Mouse (Mus musculus): ENCODE data around the gene Gins1.
"Not testable (repeated sequence)": the region's sequence is repeated elsewhere in the genome, so short reads cannot be mapped to it uniquely, and the experiment has no call there.

Gins1 gene

DNA sequence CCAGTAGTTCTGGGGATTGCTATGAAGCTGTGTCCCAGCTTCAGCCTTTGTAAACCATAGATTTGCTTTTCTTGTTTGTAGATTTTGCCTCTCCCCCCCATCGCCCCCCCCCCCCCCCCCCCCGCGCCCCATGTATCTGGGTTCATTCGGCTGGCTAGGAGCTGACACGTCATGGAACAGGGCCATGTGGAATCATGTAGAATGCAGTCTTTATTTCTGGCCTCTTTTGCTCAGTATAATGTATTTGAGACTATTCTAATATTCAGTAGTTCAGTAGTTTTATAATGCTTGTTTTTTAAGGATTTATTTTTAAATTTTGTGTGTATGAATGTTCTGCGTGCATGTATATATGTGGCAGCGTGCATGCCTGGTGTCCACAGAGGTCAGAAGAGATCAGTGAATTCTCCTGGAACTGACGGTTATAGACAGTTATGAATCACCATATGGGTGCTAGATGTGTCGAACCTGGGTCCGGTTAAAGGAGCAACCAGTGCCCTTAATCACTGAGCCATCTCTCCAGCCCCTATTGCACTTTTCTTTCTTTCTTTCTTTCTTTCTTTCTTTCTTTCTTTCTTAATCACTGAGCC lies 5.2 kb downstream of the Gins1 start:
- DNase-seq: no peak

- no peak for DNase-seq
These were observed 9.7 kb downstream of the Gins1 start for GRCm38 (mm10) chr2:150914781-150915515.

- DNase-seq: no peak
These were observed 10.6 kb downstream of the Gins1 start for GRCm38 (mm10) chr2:150915786-150916185.

DNA sequence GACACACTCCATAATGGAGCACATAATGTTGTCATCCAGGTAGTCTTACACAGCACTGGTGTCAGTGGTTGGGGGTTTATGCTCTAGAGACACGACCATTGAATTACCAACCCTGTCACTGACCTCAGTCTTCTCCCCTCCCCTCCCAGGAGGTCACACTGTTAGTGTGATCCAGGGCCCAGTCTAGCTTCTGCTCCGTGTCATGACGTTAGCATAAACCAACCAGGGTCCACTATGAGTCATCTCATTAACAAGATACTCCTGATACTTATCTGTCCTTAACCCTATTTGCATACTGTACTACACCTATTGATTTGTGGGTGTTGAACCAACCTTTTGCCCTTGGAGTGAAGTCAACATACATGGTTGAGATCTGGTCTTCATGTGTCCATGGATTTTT lies 13.5 kb downstream of the Gins1 start:
- no peak for DNase-seq

GRCm38 (mm10) chr2:150920543-150920942 lies 15.3 kb downstream of the Gins1 start:
- DNase-seq: no peak

DNA sequence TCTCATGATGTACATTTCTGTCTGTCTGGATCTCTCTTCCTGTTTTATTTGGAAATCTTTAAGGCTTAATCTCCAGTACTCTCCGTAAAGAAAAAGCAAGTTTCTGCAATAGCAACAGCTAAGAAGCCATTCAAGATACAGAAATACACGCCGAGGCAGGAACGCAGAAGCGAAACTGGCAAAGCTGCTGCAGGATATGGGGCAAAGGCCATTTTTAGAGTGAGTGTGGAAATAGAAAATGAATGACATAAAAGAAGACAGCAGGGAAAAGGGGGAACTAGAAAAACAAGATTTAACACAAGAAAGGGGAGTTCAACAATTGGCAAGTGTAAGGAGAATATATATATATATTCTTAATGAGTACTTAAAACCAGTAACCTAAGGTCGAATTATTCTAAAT lies 16.5 kb downstream of the Gins1 start:
- DNase-seq: no peak

GRCm38 (mm10) chr2:150922165-150922564 lies 17.0 kb downstream of the Gins1 start:
- DNase-seq: no peak

- no peak for DNase-seq
These were observed 17.8 kb downstream of the Gins1 start for GRCm38 (mm10) chr2:150923026-150923425.

DNA sequence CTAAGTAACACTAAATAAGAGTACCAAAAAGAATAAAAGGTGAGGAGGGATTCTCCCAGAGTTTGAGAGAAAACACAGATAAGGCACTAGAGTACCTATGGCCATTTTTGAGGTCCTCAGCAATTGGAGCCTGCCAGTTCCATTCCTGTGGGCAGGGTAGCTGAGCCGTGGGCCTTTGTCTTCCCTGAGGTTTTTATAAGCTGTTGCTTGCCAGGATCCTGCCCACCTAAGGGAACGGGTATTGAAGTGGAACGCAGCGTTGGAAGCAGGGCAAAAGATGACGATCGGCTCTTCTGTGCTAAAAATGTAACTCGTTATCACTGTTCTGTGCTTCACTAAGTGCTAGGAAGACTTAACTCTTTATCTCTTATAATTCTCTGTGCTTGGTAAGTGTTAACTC lies 18.3 kb downstream of the Gins1 start:
- no peak for DNase-seq

DNA sequence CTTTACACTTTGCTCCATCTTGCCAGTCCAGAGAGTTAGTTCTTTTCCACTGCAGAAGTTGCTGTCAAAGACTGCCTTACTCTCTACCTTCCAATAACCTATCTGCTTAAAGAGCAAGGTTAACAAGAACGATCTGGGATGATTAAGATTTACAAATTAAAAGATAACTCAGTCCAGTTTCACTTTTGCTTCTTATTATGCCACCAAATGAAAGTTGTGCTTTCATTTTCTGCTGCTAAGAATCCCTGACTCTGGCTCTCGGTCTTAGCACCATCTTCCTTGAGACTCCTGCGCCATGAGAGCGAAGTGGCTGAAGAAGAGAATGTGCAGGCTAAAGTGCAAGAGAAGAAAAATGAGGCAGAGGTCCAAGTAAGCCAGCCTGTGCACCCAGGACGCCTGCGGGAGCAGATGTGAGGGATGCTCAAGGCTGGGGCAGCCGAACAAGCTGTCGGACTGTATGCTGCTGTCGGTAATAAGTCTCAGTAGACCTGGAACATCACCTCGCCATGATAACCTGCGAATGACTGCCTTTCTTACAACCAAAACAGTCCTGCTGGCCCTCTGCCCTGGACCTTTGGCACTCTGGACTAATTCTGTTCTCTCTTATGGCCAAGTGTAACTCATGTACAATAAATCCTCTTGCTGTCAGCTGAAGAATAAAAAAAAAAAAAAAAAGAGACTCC lies 22.0 kb downstream of the Gins1 start:
- DNase-seq: peak; percentile 55 to 58

- DNase-seq: no peak
These were observed 24.0 kb downstream of the Gins1 start for GRCm38 (mm10) chr2:150929156-150929555.

GRCm38 (mm10) chr2:150930806-150931205 lies 25.6 kb downstream of the Gins1 start:
- DNase-seq: no peak

- DNase-seq: no peak
These were observed 28.3 kb downstream of the Gins1 start for GRCm38 (mm10) chr2:150933482-150933881.

DNA sequence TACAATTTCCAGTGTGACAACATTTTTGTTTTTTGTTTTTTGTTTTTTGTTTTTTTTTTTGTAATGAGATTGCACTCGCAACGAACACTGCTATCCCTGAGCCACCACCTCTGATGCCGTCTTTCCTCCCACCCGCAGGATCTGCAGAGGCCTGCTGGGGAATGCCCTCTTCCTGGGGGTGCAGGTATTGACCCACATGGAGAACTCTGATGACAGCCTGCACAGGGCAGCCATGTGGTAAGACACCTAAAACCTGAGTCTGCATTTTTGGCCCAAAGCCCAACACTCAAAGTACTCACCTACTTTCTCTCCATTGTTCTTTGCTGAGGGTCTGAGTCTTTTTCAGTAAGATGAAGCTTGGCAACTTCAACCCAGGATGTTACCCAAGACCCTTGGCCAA lies 29.5 kb downstream of the Gins1 start:
- DNase-seq: no peak

DNA sequence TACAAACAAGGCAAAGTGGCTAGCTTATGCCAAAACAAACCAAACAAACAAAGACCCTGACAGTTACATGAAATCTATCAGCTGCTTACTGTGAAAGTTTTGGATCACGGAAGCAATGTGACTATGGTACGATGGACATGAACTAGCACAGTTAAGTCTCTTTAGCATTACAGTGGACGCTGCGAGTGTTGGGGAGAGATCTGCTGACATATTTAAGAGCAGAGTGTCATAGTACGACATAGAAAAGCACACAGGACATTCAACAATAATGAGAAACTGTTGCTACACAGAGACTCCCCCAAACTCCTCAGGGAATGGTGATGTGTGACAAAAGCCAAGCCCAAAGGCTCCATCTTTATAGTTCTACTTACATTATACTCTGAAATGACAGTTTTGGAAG lies 38.8 kb downstream of the Gins1 start:
- DNase-seq: no peak

GRCm38 (mm10) chr2:150947341-150947740 lies 42.1 kb downstream of the Gins1 start:
- peak; percentile 24 to 47 for DNase-seq

- DNase-seq: not testable (repeated sequence)
These were observed 42.8 kb downstream of the Gins1 start for GRCm38 (mm10) chr2:150947880-150948611.

DNA sequence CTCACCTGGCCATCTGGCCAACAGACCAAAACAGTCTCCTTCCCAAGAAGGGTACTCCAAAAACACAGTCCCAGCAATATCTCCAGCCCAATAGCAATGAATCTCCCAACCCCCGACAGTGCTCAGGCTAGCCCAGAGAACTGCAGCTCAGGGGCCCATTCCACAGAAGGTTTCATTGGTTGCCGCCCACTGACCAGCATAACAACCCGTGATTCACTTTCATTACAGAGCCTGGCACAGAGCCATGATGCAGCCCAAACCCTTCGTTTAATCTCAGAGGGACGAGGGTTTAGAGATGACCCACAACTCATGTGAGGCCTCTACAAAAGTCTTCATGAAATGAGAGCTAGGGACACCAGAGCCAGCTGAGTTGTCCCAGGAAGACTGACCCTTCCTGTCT lies 43.6 kb downstream of the Gins1 start:
- peak; percentile 22 to 38 for DNase-seq

GRCm38 (mm10) chr2:150949652-150950051 lies 44.5 kb downstream of the Gins1 start:
- no peak for DNase-seq

- DNase-seq: no peak
These were observed 44.9 kb downstream of the Gins1 start for GRCm38 (mm10) chr2:150950056-150950455.

DNA sequence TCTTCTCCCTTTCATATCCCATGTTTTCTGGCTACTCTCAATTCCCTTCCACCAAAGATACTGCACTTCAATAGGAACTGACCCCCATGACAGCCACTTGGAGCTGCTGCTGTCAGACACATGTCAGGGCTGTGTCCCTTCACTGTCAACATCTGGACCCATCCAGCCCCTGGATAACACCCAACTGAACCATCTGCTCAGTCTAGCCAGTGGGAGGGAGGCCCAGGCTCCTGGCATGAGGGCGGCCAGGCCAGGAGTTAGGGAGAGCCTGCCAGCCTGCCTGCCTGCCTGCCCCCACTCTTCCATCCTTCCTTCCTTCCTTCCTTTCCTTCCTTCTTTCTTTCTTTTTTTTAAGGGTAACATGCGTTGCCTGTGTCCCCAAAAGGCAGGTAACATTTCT lies 46.0 kb downstream of the Gins1 start:
- DNase-seq: no peak

- DNase-seq: no peak
These were observed 50.7 kb downstream of the Gins1 start for GRCm38 (mm10) chr2:150955859-150956258.

DNA sequence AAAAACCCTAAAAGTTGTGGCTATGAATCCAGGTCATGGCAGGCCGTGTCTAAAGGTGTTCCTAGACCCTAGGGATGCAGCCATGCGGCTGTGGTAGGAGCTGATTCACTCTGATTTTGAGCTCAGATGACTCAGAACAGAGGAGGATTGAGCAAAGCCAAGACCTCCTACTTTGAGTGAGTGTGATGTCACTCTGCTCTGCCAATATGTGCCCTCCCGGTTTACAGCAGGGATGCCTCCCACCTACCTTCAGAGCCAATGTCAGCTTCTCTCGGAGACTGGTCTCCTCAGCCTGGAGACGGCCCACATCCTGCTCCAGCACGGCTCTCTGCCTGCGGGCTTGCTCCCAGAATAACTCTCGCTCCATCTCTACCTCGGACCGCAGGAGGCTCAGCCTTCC lies 54.3 kb downstream of the Gins1 start:
- no peak for DNase-seq

All from kidney, postnatal 4 days (tissue).